Mouse (Mus musculus): ENCODE measurements around the gene Ano4. TPM values are rescaled to one million over a fixed set of nuclear protein-coding genes. Genes with fewer than 3 reads are reported as not detected.
A peak's percentile ranks its signal among the peaks of the same experiment; 100 is the strongest.

The Ano4 gene
- polyA plus RNA-seq, 1 experiment, result 0.31 TPM

DNA sequence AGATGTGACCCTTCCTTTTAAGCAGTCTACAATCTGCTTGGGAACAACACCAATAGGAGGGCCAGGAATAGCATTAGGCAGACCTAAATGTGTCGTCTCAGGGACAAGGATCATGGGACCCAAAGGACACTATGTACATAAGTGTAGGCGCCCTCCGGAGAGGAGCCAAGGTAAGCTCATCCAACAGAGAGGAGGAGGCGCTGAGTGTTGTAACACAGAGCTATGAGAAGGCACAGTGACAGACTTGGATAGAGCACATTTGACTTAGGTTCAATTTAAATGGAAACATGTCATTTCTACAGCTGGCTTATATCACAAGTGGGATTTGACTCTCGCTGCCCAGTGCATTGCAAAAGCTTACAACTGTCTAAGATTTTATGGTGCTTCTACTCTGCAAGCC is 376.0 kb downstream of the Ano4 start:
- no peak for TF ChIP-seq CTCF (IDR thresholded peaks at IDR 0.05; ENCODE audit: control insufficient read depth, insufficient read depth, insufficient replicate concordance, low read depth, low read length)
- TF ChIP-seq POLR2A (IDR thresholded peaks at IDR 0.05; ENCODE audit: control insufficient read depth, low read depth, low read length), result no peak
- no peaks in the 10 kb centered on the region for H3K27me3 ChIP-seq (ENCODE audit: control insufficient read depth, insufficient read depth, low read length)
- H3K4me3 ChIP-seq (ENCODE audit: control insufficient read depth, low read depth, low read length), result no peak overlapping the region
- no peaks in the 10 kb centered on the region for H3K4me1 ChIP-seq (ENCODE audit: control insufficient read depth, insufficient read depth, low read length)
- H3K36me3 ChIP-seq (ENCODE audit: control insufficient read depth, insufficient read depth, low read length), result no peaks in the 10 kb centered on the region
- H3K27ac ChIP-seq (ENCODE audit: control insufficient read depth, insufficient read depth, low read depth, low read length), result no peak overlapping the region

DNA sequence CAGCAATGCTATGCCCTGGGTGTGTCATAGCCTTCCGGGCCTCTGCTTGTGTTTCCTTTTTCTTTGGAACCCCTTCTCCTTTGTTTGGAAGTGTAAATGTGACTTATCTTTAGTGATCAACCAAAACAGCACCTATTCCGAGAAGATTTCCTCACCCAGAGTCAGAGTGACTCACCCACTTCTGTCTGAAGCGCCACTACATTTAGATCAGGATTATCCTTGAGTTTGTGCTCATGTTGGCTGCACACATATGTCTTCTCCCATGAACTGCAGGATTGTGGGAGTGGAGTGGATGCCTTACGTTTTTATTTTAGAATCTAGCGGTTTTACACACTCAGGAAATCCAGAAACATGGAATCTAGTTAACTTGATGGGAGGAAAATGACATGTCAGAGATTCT is 383.8 kb downstream of the Ano4 start:
- H3K4me1 ChIP-seq (ENCODE audit: control insufficient read depth, insufficient read depth, low read length), result no peaks in the 10 kb centered on the region
- no peak overlapping the region for H3K27ac ChIP-seq (ENCODE audit: control insufficient read depth, insufficient read depth, low read depth, low read length)
- no peak overlapping the region for H3K4me3 ChIP-seq (ENCODE audit: control insufficient read depth, low read depth, low read length)
- no peaks in the 10 kb centered on the region for H3K36me3 ChIP-seq (ENCODE audit: control insufficient read depth, insufficient read depth, low read length)
- TF ChIP-seq CTCF (IDR thresholded peaks at IDR 0.05; ENCODE audit: control insufficient read depth, insufficient read depth, insufficient replicate concordance, low read depth, low read length), result no peak
- TF ChIP-seq POLR2A (IDR thresholded peaks at IDR 0.05; ENCODE audit: control insufficient read depth, low read depth, low read length), result no peak
- H3K27me3 ChIP-seq (ENCODE audit: control insufficient read depth, insufficient read depth, low read length), result no peaks in the 10 kb centered on the region

DNA sequence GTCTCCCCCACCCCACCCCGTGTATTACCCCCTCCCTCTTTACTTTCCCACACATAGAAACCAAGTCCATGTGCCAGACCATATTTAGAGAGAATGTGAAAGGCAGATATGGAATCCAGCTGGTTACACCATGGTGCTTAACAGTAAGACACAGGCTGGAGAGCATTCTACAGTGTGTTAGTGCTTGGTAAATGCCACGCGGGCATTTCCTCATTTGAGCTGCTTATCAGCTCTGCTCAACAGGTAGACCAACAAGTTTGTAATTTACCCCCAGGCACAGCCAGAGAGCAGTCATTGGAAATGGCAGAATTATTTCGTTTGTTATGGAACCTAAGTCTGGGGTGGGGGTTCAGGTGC is 394.3 kb downstream of the Ano4 start:
- H3K36me3 ChIP-seq (ENCODE audit: control insufficient read depth, insufficient read depth, low read length), result no peaks in the 10 kb centered on the region
- H3K4me3 ChIP-seq (ENCODE audit: control insufficient read depth, low read depth, low read length), result no peak overlapping the region
- no peak overlapping the region for H3K27ac ChIP-seq (ENCODE audit: control insufficient read depth, insufficient read depth, low read depth, low read length)
- TF ChIP-seq POLR2A (IDR thresholded peaks at IDR 0.05; ENCODE audit: control insufficient read depth, low read depth, low read length), result no peak
- peaks cover 5% of the 10 kb centered on the region for H3K4me1 ChIP-seq (ENCODE audit: control insufficient read depth, insufficient read depth, low read length)
- H3K27me3 ChIP-seq (ENCODE audit: control insufficient read depth, insufficient read depth, low read length), result no peaks in the 10 kb centered on the region

- TF ChIP-seq CTCF (IDR thresholded peaks at IDR 0.05; ENCODE audit: control insufficient read depth, insufficient read depth, insufficient replicate concordance, low read depth, low read length) (no peak), POLR2A (IDR thresholded peaks at IDR 0.05; ENCODE audit: control insufficient read depth, low read depth, low read length) (no peak)
- peak overlapping the region; percentile 7; the same call in 1 of the 2 replicates for H3K4me3 ChIP-seq (ENCODE audit: control insufficient read depth, low read depth, low read length)
- H3K36me3 ChIP-seq (ENCODE audit: control insufficient read depth, insufficient read depth, low read length), result no peaks in the 10 kb centered on the region
- H3K4me1 ChIP-seq (ENCODE audit: control insufficient read depth, insufficient read depth, low read length), result peaks cover 5% of the 10 kb centered on the region
- no peak overlapping the region for H3K27ac ChIP-seq (ENCODE audit: control insufficient read depth, insufficient read depth, low read depth, low read length)
- H3K27me3 ChIP-seq (ENCODE audit: control insufficient read depth, insufficient read depth, low read length), result no peaks in the 10 kb centered on the region
Measured at GRCm38 (mm10) chr10:88949649-88950296, 394.8 kb downstream of the Ano4 start.

Other genes with a start within 250 kb of the Ano4 start
- 0.42 TPM in 2 replicates for gene Gas2l3, start 99.2 kb upstream of the Ano4 start, polyA plus RNA-seq (2012; rRNA removed)
- gene Nr1h4, start 188.8 kb upstream of the Ano4 start, polyA plus RNA-seq (2012; rRNA removed), result 0.05 and 0.26 TPM in 2 replicates

All from testis, adult 2 months (tissue).